In the genomic region with DNA sequence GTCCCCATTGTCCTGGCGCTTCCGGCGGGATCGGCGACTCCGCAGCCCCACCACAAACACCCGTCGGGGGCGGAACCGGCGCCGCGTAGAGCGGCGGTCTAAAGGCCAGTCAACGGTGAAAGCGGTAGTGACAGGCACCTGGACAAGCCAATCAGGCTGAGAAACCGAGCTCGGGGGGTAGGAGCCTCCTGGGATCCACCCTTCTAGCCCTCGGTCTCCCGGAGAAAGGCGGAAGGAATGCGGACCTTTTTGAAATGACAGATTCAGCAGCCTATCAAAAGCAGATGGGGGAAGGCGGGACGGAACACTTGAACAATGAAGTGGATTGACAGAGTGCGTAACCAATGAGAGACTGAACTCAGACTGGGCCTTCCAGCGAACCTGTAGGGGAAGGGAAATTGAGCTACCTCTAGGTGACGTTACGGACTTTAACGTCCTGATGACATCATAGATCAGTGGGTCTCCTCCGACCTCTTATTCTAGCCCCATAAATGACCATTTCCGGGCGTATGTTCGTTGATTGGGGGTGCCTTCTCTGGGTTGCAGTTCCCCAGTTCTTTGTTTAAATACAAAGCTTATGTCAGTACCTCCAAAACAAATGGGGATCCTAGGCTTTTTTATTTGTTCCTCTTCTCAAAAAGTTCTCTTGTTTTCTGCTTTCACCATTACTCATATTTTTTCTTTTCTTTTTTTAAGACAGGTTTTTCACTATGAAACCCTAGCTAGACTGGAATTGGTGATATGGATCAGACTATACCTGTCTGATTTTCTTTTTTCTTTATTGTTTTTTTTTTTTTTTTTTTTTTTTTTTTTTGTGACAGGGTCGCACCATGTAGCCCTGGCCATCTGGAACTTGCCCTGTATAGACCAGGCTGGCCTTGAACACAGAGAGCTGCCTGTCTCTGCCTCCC, we compare ENCODE assay signal across 8 mouse cellular contexts. TPM values are rescaled to one million over a fixed set of nuclear protein-coding genes. Genes with fewer than 3 reads are reported as not detected.
A peak's percentile ranks its signal among the peaks of the same experiment; 100 is the strongest.
DNase-seq lines count a peak whose midpoint lies in the region; ATAC-seq lines count a peak whose summit lies in the region.

A gene (minus strand): TSS at position 276 of the 911 bp plus-strand sequence.

- no peaks in the 10 kb centered on the region for H3K36me3 ChIP-seq in lung, embryonic 16.5 days (ENCODE audit: control insufficient read depth, insufficient read depth, low read length)

- peak; percentile 95 to 96 for ATAC-seq in hematopoietic stem cell, adult 5-6 weeks (replicated peaks in 1 of 2; ENCODE audit: insufficient read depth in 1 of 2, low FRiP score in 2 of 2, low TSS enrichment in 1 of 2, low read depth in 1 of 2, poor library complexity in 2 of 2, severe bottlenecking in 2 of 2)
- ATAC-seq in lung, embryonic 16.5 days (ENCODE audit: low read depth): peak; percentile 99

- H3K9me3 ChIP-seq in lung, embryonic 16.5 days (ENCODE audit: control insufficient read depth, low read length): no peaks in the 10 kb centered on the region

- WGBS in lung, embryonic 16.5 days: 3% methylated on average over 35 of the region's 35 CpGs

- peaks cover 36% of the 10 kb centered on the region for H3K4me1 ChIP-seq in lung, embryonic 16.5 days (replicated peaks; ENCODE audit: control insufficient read depth, insufficient read depth, low read length)

- no peaks in the 10 kb centered on the region for H3K27me3 ChIP-seq in lung, embryonic 16.5 days (ENCODE audit: control insufficient read depth, insufficient read depth, low read depth, low read length)

- H3K27ac ChIP-seq in lung, embryonic 16.5 days (ENCODE audit: low read length): peak within 1 kb of the TSS; percentile 99

- peak within 1 kb of the TSS; percentile 95 for H3K9ac ChIP-seq in lung, embryonic 16.5 days (ENCODE audit: low read length)

- DNase-seq in MEL-GATA-1-ER (ENCODE audit: extremely low read depth, low read depth): peak; percentile 100
- peak; percentile 100 for DNase-seq in cerebellum, adult 8-10 months
- DNase-seq in forelimb bud, embryonic 11.5 days (ENCODE audit: low read depth, low spot score): peak; percentile 100
- peak; percentile 100 for DNase-seq in layer of hippocampus, adult 9-10 months (ENCODE audit: low spot score)
- peak; percentile 98 for DNase-seq in ovary, postnatal 10 days (ENCODE audit: low spot score)
- DNase-seq in thymus, postnatal 10 days (ENCODE audit: low spot score in 2 of 2): peak; percentile 99 to 100

- peak within 1 kb of the TSS; percentile 69 for H3K4me2 ChIP-seq in lung, embryonic 16.5 days (ENCODE audit: low read depth, low read length)

- H3K4me3 ChIP-seq in lung, embryonic 16.5 days (ENCODE audit: low read length): peak within 1 kb of the TSS; percentile 72

RNA-seq across cellular contexts. Expression of the gene that starts here (rescaled TPM):
- 31.6 and 49.3 TPM in 2 replicates for total RNA-seq in hematopoietic stem cell, adult 5-6 weeks (2017)
- 279 and 289 TPM in 2 replicates for polyA plus RNA-seq in lung, embryonic 16.5 days (2015; fragmentation: Nextera tagmentation; extraction: Ambion mirVana)

Comparison
In these comparisons a context has a peak if more than half of its experiments do, and no peak if none do; other contexts are left out.
1. Peak in every context shown above with its lines: DNase-seq, ATAC-seq, H3K4me3 ChIP-seq and H3K27ac ChIP-seq.